Mouse (Mus musculus) frontal cortex, postnatal 36 days (tissue): ENCODE data around the gene Gm5089.

Source experiments
- DNase-seq, 2 experiments: peaks; one replicate each; pipeline ENCODE4 v3.0.0; 2022; ENCODE audit warnings: low spot score in 2 of 2

The Gm5089 gene

GRCm38 (mm10) chr14:122477971-122478573 lies 27.2 kb upstream of the Gm5089 start:
- no peak for DNase-seq

- DNase-seq = no peak
Observed at GRCm38 (mm10) chr14:122477261-122477671, 26.4 kb upstream of the Gm5089 start.

GRCm38 (mm10) chr14:122476822-122477215 lies 25.9 kb upstream of the Gm5089 start:
- no peak for DNase-seq

- DNase-seq = no peak
Observed at GRCm38 (mm10) chr14:122476041-122476821, 25.3 kb upstream of the Gm5089 start.

- DNase-seq = no peak
Observed at GRCm38 (mm10) chr14:122475557-122476040, 24.7 kb upstream of the Gm5089 start.

GRCm38 (mm10) chr14:122474891-122475556 lies 24.1 kb upstream of the Gm5089 start, which contains the start of gene Zic2:
Gene Zic2, plus strand, starts transcription at chr14:122475435.
- DNase-seq = no peak

- no peak for DNase-seq
Observed at GRCm38 (mm10) chr14:122474041-122474890, 23.4 kb upstream of the Gm5089 start.

GRCm38 (mm10) chr14:122473211-122473751 lies 22.4 kb upstream of the Gm5089 start:
- no peak for DNase-seq

GRCm38 (mm10) chr14:122472647-122473046 lies 21.7 kb upstream of the Gm5089 start:
- no peak for DNase-seq

GRCm38 (mm10) chr14:122472161-122472560 lies 21.2 kb upstream of the Gm5089 start:
- no peak for DNase-seq

GRCm38 (mm10) chr14:122471449-122472085 lies 20.7 kb upstream of the Gm5089 start:
- no peak for DNase-seq

GRCm38 (mm10) chr14:122468971-122469755 lies 18.2 kb upstream of the Gm5089 start:
- no peak for DNase-seq

GRCm38 (mm10) chr14:122467926-122468841 lies 17.3 kb upstream of the Gm5089 start:
- no peak for DNase-seq

- DNase-seq = no peak
Observed at GRCm38 (mm10) chr14:122466756-122467362, 15.9 kb upstream of the Gm5089 start.

- DNase-seq = no peak
Observed at GRCm38 (mm10) chr14:122465931-122466490, 15.1 kb upstream of the Gm5089 start.

GRCm38 (mm10) chr14:122464763-122465741 lies 14.1 kb upstream of the Gm5089 start, which contains the start of gene Zic5:
Gene Zic5, minus strand, starts transcription at chr14:122465677.
- DNase-seq = no peak

GRCm38 (mm10) chr14:122464351-122464762 lies 13.4 kb upstream of the Gm5089 start:
- DNase-seq = no peak
